Mouse (Mus musculus) heart, embryonic 13.5 days (tissue): ENCODE measurements around the gene Osbpl11. TPM values are rescaled to one million over a fixed set of nuclear protein-coding genes. Genes with fewer than 3 reads are reported as not detected.
"Not testable (repeated sequence)": the region's sequence is repeated elsewhere in the genome, so short reads cannot be mapped to it uniquely, and the experiment has no call there.

Experiments
- ATAC-seq: fragments of 200-750 bp; cut with Nextera tagmentation; 2 replicates; pipeline ENCODE4 v1.8.0; 2017; ENCODE audit warnings: moderate TSS enrichment; ENCODE audit not compliant: insufficient number of reproducible peaks, low FRiP score, low TSS enrichment; ENCODE audit errors: extremely low read depth
- H3K27ac ChIP-seq: fragments of 300-500 bp; sonication (generic); replicated peaks from 2 replicates; pipeline ENCODE4 v1.5.1; 2015; ENCODE audit warnings: moderate library complexity, mild to moderate bottlenecking, inconsistent platforms
- H3K27me3 ChIP-seq: fragments of 300-500 bp; sonication (generic); replicated peaks from 2 replicates; pipeline ENCODE4 v1.6.1; 2015; ENCODE audit warnings: mild to moderate bottlenecking, inconsistent platforms
- H3K36me3 ChIP-seq: fragments of 300-500 bp; sonication (generic); 2 replicates; pipeline ENCODE4 v1.6.1; 2015; ENCODE audit warnings: mild to moderate bottlenecking, inconsistent platforms
- H3K4me1 ChIP-seq: fragments of 300-500 bp; sonication (generic); 2 replicates; pipeline ENCODE4 v1.6.1; 2015; ENCODE audit warnings: inconsistent platforms
- H3K4me2 ChIP-seq: fragments of 300-500 bp; sonication (generic); 2 replicates; pipeline ENCODE4 v1.6.1; 2015; ENCODE audit warnings: inconsistent platforms, mild to moderate bottlenecking, moderate library complexity
- H3K4me3 ChIP-seq: fragments of 300-500 bp; sonication (generic); 2 replicates; pipeline ENCODE4 v1.5.1; 2015; ENCODE audit warnings: moderate library complexity, mild to moderate bottlenecking, inconsistent platforms
- H3K9ac ChIP-seq: fragments of 300-500 bp; sonication (generic); 2 replicates; pipeline ENCODE4 v1.6.1; 2015; ENCODE audit warnings: inconsistent platforms, mild to moderate bottlenecking, moderate library complexity
- H3K9me3 ChIP-seq: fragments of 300-500 bp; sonication (generic); 2 replicates; pipeline ENCODE4 v1.6.1; 2016; ENCODE audit warnings: inconsistent platforms
- WGBS: fragments of 180-500 bp; shearing (Covaris S2); methylation state at CpG from one replicate; pipeline ENCODE4 v1.1.7; 2015; ENCODE audit warnings: mixed read lengths; 5-methylcytosine and 5-hydroxymethylcytosine counted together
- polyA plus RNA-seq: library from polyadenylated mRNA; unstranded; fragments of >200 nt; fragmentation: Nextera tagmentation; extraction: Ambion mirVana; gene quantifications from 2 replicates; pipeline ENCODE4 v1.2.1, GENCODE M21; 2015

Osbpl11 gene
- polyA plus RNA-seq = 12.5 and 12.7 TPM in 2 replicates

DNA sequence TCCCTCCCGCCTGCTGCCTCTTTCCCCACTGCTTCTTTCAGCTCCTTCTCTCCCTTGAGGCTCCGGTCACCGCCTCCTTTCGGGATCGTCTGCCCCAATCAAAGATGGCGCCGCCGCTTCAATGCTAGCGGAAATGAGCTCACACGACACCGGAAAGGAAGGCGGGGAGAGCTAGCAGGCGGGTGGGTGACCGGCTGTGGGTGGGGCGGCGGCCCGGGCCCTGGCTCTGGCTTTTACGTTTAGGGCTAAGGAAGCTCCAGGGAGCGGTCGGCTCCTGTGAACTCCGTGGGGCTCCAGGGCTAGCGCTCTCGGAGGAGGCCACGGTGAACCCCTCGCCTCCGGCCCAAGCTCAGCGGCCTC, at the start of gene Osbpl11:
Osbpl11 (plus strand) TSS at position 171 of the 360 bp plus-strand sequence.
- WGBS = 0% methylated on average over 27 of the region's 27 CpGs
- peaks cover 25% of the 10 kb centered on the region for H3K4me1 ChIP-seq

DNA sequence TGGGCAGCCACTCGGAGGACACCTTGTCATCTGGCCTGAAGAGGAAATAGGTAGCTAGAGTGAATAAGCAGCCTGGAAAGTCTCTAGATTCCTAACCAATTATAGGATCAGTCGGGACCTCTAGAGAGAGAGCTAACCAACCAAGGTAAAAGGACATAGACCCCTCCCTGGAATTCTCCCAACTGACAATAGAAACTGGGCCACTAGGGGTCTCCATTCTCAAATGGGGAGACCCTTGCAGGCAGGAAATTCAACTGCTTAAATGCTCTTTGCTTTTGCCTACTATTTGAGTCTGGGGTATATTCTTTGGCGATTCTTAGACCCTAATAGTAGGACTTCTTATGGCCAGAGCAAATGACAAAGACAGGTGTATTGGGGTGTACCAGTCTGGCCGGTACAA, 49.7 kb upstream of the Osbpl11 start:
- Histone ChIP-seq H3K9ac (no peak overlapping the region), H3K27ac (no peak overlapping the region), H3K4me3 (no peak overlapping the region), H3K4me2 (no peak overlapping the region), H3K4me1 (peaks cover 8% of the 10 kb centered on the region), H3K36me3 (no peaks in the 10 kb centered on the region), H3K9me3 (no peaks in the 10 kb centered on the region), H3K27me3 (0 out of 2 replicates have a peak, but pooled peaks cover 5% of the 10 kb centered on the region)
- 60% methylated on average over 4 of the region's 4 CpGs for WGBS
- no peak for ATAC-seq

More for the DNA sequence above, at the start of gene Osbpl11:
- H3K9me3 ChIP-seq = no peaks in the 10 kb centered on the region
- H3K27me3 ChIP-seq = no peaks in the 10 kb centered on the region
- peak within 1 kb of the TSS; percentile 80 for H3K4me3 ChIP-seq
- peak within 1 kb of the TSS; percentile 95 for H3K27ac ChIP-seq
- peak within 1 kb of the TSS; percentile 86 for H3K4me2 ChIP-seq
- peak within 1 kb of the TSS; percentile 97 for H3K9ac ChIP-seq
- H3K36me3 ChIP-seq = peaks cover 3% of the 10 kb centered on the region; the same call in 1 of the 2 replicates
- ATAC-seq = peak; percentile 88

DNA sequence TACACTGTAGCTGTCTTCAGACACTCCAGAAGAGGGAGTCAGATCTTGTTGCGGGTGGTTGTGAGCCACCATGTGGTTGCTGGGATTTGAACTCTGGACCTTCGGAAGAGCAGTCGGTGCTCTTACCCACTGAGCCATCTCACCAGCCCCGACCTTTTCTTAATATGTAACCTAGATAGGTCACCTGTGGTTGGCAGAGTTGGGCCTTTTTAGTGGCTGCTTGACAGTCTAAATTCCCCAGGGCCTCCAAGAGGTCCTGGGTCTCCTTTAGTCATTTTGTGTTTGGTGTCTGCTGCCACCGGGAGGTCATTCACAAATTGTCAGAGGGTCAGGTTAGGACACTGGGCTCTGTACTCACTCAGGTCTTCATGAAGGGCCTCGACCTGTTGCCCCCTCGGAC, 45.8 kb upstream of the Osbpl11 start:
- H3K9me3 ChIP-seq, ATAC-seq, H3K27me3 ChIP-seq, H3K4me2 ChIP-seq, H3K36me3 ChIP-seq, H3K4me3 ChIP-seq, H3K4me1 ChIP-seq, H3K27ac ChIP-seq, H3K9ac ChIP-seq: not testable (repeated sequence)
- 78% methylated on average over 6 of the region's 7 CpGs for WGBS

DNA sequence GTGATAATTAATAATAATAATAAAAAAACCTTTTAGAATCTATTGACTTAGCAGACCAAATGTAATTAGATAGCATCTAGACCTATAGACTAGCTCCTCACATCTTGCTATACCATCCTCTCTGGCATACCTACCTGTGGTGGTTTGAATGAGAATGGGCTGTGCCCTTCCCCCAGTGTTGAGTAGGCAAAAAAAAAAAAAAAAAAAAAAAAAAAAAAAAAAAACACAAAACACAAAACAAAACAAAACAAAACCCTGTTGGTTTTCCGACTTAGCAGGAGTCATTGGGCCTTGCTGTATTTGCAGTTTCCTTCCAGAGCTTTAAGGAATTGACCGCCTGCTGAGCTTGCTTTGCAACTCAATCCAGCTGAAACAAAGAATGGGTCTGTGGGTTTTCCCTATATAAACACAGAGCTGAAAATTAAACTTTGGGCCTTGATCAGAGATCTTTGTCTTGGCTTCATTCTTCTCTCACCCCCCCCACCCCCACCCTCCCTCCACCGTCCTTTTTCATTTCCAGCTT, 43.1 kb upstream of the Osbpl11 start:
- no peak for ATAC-seq
- Histone ChIP-seq H3K4me2 (no peak overlapping the region), H3K4me3 (no peak overlapping the region), H3K36me3 (no peaks in the 10 kb centered on the region), H3K9me3 (no peaks in the 10 kb centered on the region), H3K4me1 (0 out of 2 replicates have a peak, but pooled peaks cover 3% of the 10 kb centered on the region), H3K9ac (no peak overlapping the region), H3K27me3 (no peaks in the 10 kb centered on the region), H3K27ac (no peak overlapping the region)
- WGBS = 59% methylated on average over 3 of the region's 3 CpGs

DNA sequence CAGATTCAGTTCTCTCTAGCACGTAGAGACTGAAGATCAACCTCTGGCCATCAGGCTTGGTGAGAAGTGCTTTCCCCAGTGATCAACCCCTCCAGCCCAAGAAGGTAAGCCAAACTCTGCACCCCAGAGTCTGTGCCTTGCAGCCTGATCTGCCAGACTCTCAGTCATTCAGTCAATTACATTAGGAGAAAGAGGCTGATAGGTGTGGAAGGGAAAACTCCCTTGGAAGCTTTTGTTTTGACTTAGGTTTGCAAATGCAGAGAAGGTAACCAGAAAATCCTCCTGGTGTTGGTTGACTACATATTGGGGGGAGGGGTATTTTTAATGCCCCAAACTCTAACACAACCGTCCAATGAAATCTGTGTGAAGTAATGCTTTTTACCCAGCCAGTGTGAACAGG, 41.4 kb upstream of the Osbpl11 start:
- ATAC-seq = no peak
- 60% methylated on average over 2 of the region's 2 CpGs for WGBS
- no peaks in the 10 kb centered on the region for H3K36me3 ChIP-seq

DNA sequence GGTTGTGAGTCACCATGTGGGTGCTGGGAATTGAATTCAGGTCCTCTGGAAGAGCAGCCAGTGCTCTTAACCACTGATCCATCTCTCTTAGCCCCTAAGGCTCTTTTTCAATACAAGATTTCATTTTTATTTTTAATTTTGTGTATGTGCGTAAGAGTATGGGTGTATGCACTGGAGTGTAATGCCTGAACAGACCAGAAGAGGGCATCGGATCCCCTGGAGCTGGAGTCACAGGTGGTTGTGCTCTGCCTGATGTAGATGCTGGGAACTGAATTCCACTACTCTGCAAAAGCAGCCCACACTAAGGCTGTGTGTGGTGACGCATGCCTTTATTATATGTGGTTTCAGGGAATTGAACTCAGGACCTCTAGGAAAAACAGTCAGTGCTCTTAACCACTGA, 38.7 kb upstream of the Osbpl11 start:
- no peaks in the 10 kb centered on the region for H3K27me3 ChIP-seq
- 88% methylated on average over 3 of the region's 3 CpGs for WGBS
- H3K27ac ChIP-seq = no peak overlapping the region
- H3K9me3 ChIP-seq = no peaks in the 10 kb centered on the region
- no peaks in the 10 kb centered on the region for H3K36me3 ChIP-seq
- H3K4me2 ChIP-seq = no peak overlapping the region
- H3K4me3 ChIP-seq = no peak overlapping the region
- ATAC-seq = no peak
- 0 out of 2 replicates have a peak, but pooled peaks cover 3% of the 10 kb centered on the region for H3K4me1 ChIP-seq
- H3K9ac ChIP-seq = no peak overlapping the region

More for the DNA sequence above, 41.4 kb upstream of the Osbpl11 start:
- H3K9me3 ChIP-seq = no peaks in the 10 kb centered on the region
- H3K27ac ChIP-seq = no peak overlapping the region
- H3K27me3 ChIP-seq = no peaks in the 10 kb centered on the region
- H3K4me3 ChIP-seq = no peak overlapping the region
- no peak overlapping the region for H3K4me2 ChIP-seq
- H3K9ac ChIP-seq = no peak overlapping the region
- H3K4me1 ChIP-seq = 0 out of 2 replicates have a peak, but pooled peaks cover 3% of the 10 kb centered on the region

DNA sequence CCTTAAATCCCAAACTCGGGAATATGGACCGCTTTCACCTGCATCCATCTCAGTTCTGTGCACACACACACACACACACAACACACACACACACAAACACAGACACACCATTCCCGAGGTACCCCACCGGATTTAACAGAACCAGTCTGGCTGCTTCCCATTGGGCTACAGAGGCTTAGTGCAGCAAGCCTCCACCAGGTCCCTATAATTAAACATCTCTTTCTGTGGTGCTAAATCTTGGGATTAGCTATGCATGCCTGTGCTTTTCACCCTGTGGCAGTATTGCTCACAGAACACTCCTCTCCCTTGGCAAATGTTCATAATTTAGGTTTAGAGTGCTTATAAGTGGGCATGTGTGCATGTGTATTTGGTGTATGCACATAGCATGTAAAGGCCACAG, 36.7 kb upstream of the Osbpl11 start:
- Histone ChIP-seq H3K27ac (no peak overlapping the region), H3K36me3 (no peaks in the 10 kb centered on the region), H3K9ac (no peak overlapping the region), H3K4me2 (no peak overlapping the region), H3K4me3 (no peak overlapping the region), H3K4me1 (0 out of 2 replicates have a peak, but pooled peaks cover 3% of the 10 kb centered on the region), H3K27me3 (no peaks in the 10 kb centered on the region), H3K9me3 (no peaks in the 10 kb centered on the region)
- WGBS = 77% methylated on average over 4 of the region's 4 CpGs
- no peak for ATAC-seq

DNA sequence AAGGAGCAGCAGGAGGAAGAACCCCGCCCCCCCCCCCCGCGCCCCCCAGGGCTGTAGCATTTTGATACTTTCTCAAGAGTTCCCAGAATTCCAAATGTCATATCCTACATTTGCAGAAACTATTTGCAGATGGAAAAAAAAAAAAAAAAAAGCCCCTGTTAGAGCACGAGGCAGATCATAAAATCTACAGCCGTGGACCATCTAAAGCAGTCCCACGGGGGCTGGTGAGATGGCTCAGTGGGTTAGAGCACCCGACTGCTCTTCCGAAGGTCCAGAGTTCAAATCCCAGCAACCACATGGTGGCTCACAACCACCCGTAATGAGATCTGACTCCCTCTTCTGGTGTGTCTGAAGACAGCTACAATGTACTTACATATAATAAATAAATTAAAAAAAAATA, 34.0 kb upstream of the Osbpl11 start:
- not testable (repeated sequence) for H3K27me3 ChIP-seq, H3K27ac ChIP-seq, H3K4me2 ChIP-seq, H3K36me3 ChIP-seq, ATAC-seq, H3K9ac ChIP-seq, H3K9me3 ChIP-seq, H3K4me3 ChIP-seq, H3K4me1 ChIP-seq
- WGBS = 74% methylated on average over 9 of the region's 9 CpGs

DNA sequence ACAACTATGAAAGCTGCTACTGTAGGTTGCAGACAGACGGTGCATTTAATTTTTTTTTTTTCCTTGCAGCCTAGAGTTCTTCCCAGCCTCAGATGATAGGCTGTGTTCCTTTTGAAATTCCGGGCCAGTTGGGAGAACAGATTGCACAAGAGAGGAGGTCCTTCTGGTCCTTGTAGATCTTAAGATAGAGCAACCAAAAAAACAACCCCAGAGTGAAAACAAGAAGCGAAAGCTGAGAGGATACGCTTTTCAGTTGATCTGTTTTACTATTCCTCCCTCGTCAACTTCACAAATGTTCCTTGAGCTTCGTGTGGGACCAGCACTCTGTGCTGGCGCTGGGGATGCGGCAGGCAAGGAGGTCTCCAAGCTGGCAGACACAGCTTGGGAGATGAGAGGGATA, 33.3 kb upstream of the Osbpl11 start:
- no peak for ATAC-seq
- H3K4me2 ChIP-seq = no peak overlapping the region
- no peaks in the 10 kb centered on the region for H3K9me3 ChIP-seq
- no peak overlapping the region for H3K4me3 ChIP-seq
- no peaks in the 10 kb centered on the region for H3K36me3 ChIP-seq
- WGBS = 69% methylated on average over 8 of the region's 8 CpGs
- no peaks in the 10 kb centered on the region for H3K27me3 ChIP-seq
- H3K9ac ChIP-seq = no peak overlapping the region
- no peaks in the 10 kb centered on the region for H3K4me1 ChIP-seq
- H3K27ac ChIP-seq = no peak overlapping the region

DNA sequence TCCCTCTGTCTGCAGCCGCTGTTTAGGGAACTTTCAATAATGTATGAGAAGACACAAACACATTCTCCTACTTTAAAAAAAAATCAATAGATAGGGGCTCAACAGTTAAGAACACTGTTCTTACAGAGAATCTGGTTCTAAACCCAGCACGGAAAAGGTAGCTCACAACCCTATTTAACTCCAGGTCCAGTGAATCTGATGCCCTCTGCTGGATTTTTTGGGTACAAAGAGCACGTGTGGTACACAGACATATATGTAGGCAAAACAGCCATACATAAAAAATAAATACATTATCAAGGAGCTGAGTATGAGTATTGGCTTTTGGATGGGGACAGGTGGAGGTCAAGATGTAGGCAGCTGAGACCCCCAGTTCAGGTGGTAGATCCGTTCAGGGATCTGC, 29.9 kb upstream of the Osbpl11 start:
- no peaks in the 10 kb centered on the region for H3K9me3 ChIP-seq
- H3K27me3 ChIP-seq = no peaks in the 10 kb centered on the region
- H3K4me3 ChIP-seq = no peak overlapping the region
- ATAC-seq = no peak
- H3K27ac ChIP-seq = no peak overlapping the region
- H3K4me2 ChIP-seq = no peak overlapping the region
- no peaks in the 10 kb centered on the region for H3K36me3 ChIP-seq
- H3K4me1 ChIP-seq = no peaks in the 10 kb centered on the region
- 41% methylated on average over 4 of the region's 4 CpGs for WGBS
- H3K9ac ChIP-seq = no peak overlapping the region

DNA sequence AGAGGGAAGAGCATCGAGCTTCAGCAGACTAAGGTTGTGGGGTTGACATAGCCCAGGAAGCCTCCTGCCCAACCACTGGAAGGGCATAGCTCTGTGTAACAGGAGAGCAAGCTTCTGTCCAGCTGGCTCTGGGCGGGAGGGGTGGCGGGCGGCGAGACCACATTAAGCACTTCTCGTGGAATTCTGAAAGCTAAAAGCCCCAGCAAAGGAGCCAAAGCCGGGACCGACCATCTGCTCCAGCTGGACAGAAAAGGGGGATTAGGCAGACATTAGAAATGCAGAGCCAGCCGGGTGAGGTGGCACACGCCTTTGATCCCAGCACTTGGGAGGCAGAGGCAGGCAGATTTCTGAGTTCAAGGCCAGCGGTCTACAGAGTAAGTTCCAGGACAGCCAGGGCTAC, 26.9 kb upstream of the Osbpl11 start:
- Histone ChIP-seq H3K9me3 (no peaks in the 10 kb centered on the region), H3K36me3 (no peaks in the 10 kb centered on the region), H3K4me1 (peaks cover 2% of the 10 kb centered on the region), H3K27ac (no peak overlapping the region), H3K9ac (no peak overlapping the region), H3K27me3 (no peaks in the 10 kb centered on the region), H3K4me2 (no peak overlapping the region), H3K4me3 (no peak overlapping the region)
- WGBS = 88% methylated on average over 11 of the region's 11 CpGs
- no peak for ATAC-seq

DNA sequence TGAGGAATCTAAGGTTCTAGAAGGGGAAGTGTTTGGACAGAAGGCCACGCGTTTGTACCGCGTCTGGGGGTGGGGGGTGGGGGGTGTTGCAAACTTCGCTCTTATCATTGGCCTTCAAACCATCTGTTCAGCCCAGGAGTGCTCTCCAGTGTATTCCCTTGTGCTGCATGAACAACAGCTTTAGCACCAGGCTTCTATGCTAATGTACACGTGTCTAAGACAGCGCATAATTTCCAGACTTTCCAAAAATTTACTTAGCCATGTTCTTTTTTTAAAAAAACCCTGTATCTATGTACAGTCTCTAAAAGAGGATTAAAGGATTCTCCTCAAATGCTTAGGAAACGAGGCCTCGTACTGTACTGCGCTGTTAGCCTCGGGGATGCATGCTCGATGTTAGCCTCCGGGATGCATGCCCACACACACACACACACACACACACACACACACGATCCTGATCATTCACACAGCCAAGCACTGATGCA, 26.2 kb upstream of the Osbpl11 start:
- no peak overlapping the region for H3K4me3 ChIP-seq
- ATAC-seq = no peak
- no peak overlapping the region for H3K9ac ChIP-seq
- no peak overlapping the region for H3K27ac ChIP-seq
- no peak overlapping the region for H3K4me2 ChIP-seq
- H3K4me1 ChIP-seq = peaks cover 9% of the 10 kb centered on the region
- H3K9me3 ChIP-seq = no peaks in the 10 kb centered on the region
- no peaks in the 10 kb centered on the region for H3K27me3 ChIP-seq
- H3K36me3 ChIP-seq = no peaks in the 10 kb centered on the region
- WGBS = 86% methylated on average over 14 of the region's 14 CpGs
